Mouse (Mus musculus): ENCODE results near the gene AU040320.

AU040320 gene

GRCm38 (mm10) chr4:126781871-126782270 lies 28.5 kb downstream of the AU040320 start:
- no peak for DNase-seq (ENCODE audit: extremely low read depth, low read depth, low spot score)

- DNase-seq (ENCODE audit: extremely low read depth, low read depth, low spot score), result no peak
Measured at GRCm38 (mm10) chr4:126782512-126782911, 29.2 kb downstream of the AU040320 start.

- DNase-seq (ENCODE audit: extremely low read depth, low read depth, low spot score), result no peak
Measured at GRCm38 (mm10) chr4:126782996-126783395, 29.7 kb downstream of the AU040320 start.

GRCm38 (mm10) chr4:126792341-126793102 lies 39.2 kb downstream of the AU040320 start:
- no peak for DNase-seq (ENCODE audit: extremely low read depth, low read depth, low spot score)

- no peak for DNase-seq (ENCODE audit: extremely low read depth, low read depth, low spot score)
Measured at GRCm38 (mm10) chr4:126802174-126802573, 48.8 kb downstream of the AU040320 start.

- no peak for DNase-seq (ENCODE audit: extremely low read depth, low read depth, low spot score)
Measured at GRCm38 (mm10) chr4:126803268-126803873, 50.0 kb downstream of the AU040320 start.

GRCm38 (mm10) chr4:126805741-126806140 lies 52.4 kb downstream of the AU040320 start:
- DNase-seq (ENCODE audit: extremely low read depth, low read depth, low spot score), result no peak

- DNase-seq (ENCODE audit: extremely low read depth, low read depth, low spot score), result no peak
Measured at GRCm38 (mm10) chr4:126806692-126807427, 53.5 kb downstream of the AU040320 start.

- no peak for DNase-seq (ENCODE audit: extremely low read depth, low read depth, low spot score)
Measured at GRCm38 (mm10) chr4:126810566-126810965, 57.2 kb downstream of the AU040320 start.

GRCm38 (mm10) chr4:126813212-126813611 lies 59.9 kb downstream of the AU040320 start:
- DNase-seq (ENCODE audit: extremely low read depth, low read depth, low spot score), result no peak

- DNase-seq (ENCODE audit: extremely low read depth, low read depth, low spot score), result no peak
Measured at GRCm38 (mm10) chr4:126814854-126815253, 61.5 kb downstream of the AU040320 start.

GRCm38 (mm10) chr4:126822891-126823882 lies 69.8 kb downstream of the AU040320 start:
- DNase-seq (ENCODE audit: extremely low read depth, low read depth, low spot score), result no peak

- DNase-seq (ENCODE audit: extremely low read depth, low read depth, low spot score), result no peak
Measured at GRCm38 (mm10) chr4:126823917-126824316, 70.6 kb downstream of the AU040320 start.

GRCm38 (mm10) chr4:126831122-126831521 lies 77.8 kb downstream of the AU040320 start:
- no peak for DNase-seq (ENCODE audit: extremely low read depth, low read depth, low spot score)

- no peak for DNase-seq (ENCODE audit: extremely low read depth, low read depth, low spot score)
Measured at GRCm38 (mm10) chr4:126838799-126839198, 85.5 kb downstream of the AU040320 start.

GRCm38 (mm10) chr4:126839873-126840272 lies 86.5 kb downstream of the AU040320 start:
- DNase-seq (ENCODE audit: extremely low read depth, low read depth, low spot score), result no peak

- no peak for DNase-seq (ENCODE audit: extremely low read depth, low read depth, low spot score)
Measured at GRCm38 (mm10) chr4:126840996-126841560, 87.7 kb downstream of the AU040320 start.

GRCm38 (mm10) chr4:126842911-126843310 lies 89.6 kb downstream of the AU040320 start:
- no peak for DNase-seq (ENCODE audit: extremely low read depth, low read depth, low spot score)

- no peak for DNase-seq (ENCODE audit: extremely low read depth, low read depth, low spot score)
Measured at GRCm38 (mm10) chr4:126845664-126846063, 92.3 kb downstream of the AU040320 start.

GRCm38 (mm10) chr4:126846971-126847370 lies 93.6 kb downstream of the AU040320 start:
- no peak for DNase-seq (ENCODE audit: extremely low read depth, low read depth, low spot score)

All from fat pad, adult 2 months (tissue).